Mouse (Mus musculus) midbrain, embryonic 14.5 days (tissue): ENCODE results near the gene Git2. TPM values are rescaled to one million over a fixed set of nuclear protein-coding genes. Genes with fewer than 3 reads are reported as not detected.

Experiments
- ATAC-seq: fragments of 200-750 bp; cut with Nextera tagmentation; 2 replicates; pipeline ENCODE4 v1.8.0; 2017; ENCODE audit warnings: moderate number of reproducible peaks, moderate library complexity; ENCODE audit not compliant: low FRiP score, low TSS enrichment
- DNase-seq: peaks from one replicate; pipeline ENCODE4 v3.0.0-alpha.2; 2015
- H3K27ac ChIP-seq: fragments of 300-500 bp; sonication (generic); replicated peaks from 2 replicates; pipeline ENCODE4 v1.5.1; 2014; ENCODE audit warnings: mild to moderate bottlenecking, low read depth, low read length, moderate library complexity
- H3K27me3 ChIP-seq: fragments of 300-500 bp; sonication (generic); 2 replicates; pipeline ENCODE4 v1.6.1; 2014; ENCODE audit warnings: low read length, control low read depth, mixed read lengths; ENCODE audit not compliant: control insufficient read depth, insufficient read depth
- H3K36me3 ChIP-seq: fragments of 300-500 bp; sonication (generic); 2 replicates; pipeline ENCODE4 v1.6.1; 2014; ENCODE audit warnings: low read length, control low read depth; ENCODE audit not compliant: control insufficient read depth, insufficient read depth
- H3K4me1 ChIP-seq: fragments of 300-500 bp; sonication (generic); 2 replicates; pipeline ENCODE4 v1.6.1; 2014; ENCODE audit warnings: mild to moderate bottlenecking, antibody characterized with exemption, low read length, control low read depth; ENCODE audit not compliant: control insufficient read depth, insufficient read depth
- H3K4me2 ChIP-seq: fragments of 300-500 bp; sonication (generic); 2 replicates; pipeline ENCODE4 v1.6.1; 2014; ENCODE audit warnings: mild to moderate bottlenecking, low read length, moderate library complexity
- H3K4me3 ChIP-seq: fragments of 300-500 bp; sonication (generic); replicated peaks from 2 replicates; pipeline ENCODE4 v1.5.1; 2014; ENCODE audit warnings: low read depth, low read length
- H3K9ac ChIP-seq: fragments of 300-500 bp; sonication (generic); replicated peaks from 2 replicates; pipeline ENCODE4 v1.6.1; 2014; ENCODE audit warnings: mild to moderate bottlenecking, low read length, moderate library complexity
- H3K9me3 ChIP-seq: fragments of 300-500 bp; sonication (generic); 2 replicates; pipeline ENCODE4 v1.6.1; 2016; ENCODE audit warnings: low read length, control low read depth, mixed read lengths; ENCODE audit not compliant: control insufficient read depth
- WGBS: fragments of 180-500 bp; shearing (Covaris S2); extraction: QIAGEN DNeasy Blood & Tissue Kit; methylation state at CpG from one replicate; pipeline ENCODE4 v1.1.7; 2014; 5-methylcytosine and 5-hydroxymethylcytosine counted together
- polyA plus RNA-seq: library from polyadenylated mRNA; unstranded; fragments of >200 nt; fragmentation: Nextera tagmentation; extraction: Ambion mirVana; gene quantifications from 2 replicates; pipeline ENCODE4 v1.2.1, GENCODE M21; 2014

Gene Git2
- polyA plus RNA-seq, 1 experiment from 2014 or later: 39.5 TPM

DNA sequence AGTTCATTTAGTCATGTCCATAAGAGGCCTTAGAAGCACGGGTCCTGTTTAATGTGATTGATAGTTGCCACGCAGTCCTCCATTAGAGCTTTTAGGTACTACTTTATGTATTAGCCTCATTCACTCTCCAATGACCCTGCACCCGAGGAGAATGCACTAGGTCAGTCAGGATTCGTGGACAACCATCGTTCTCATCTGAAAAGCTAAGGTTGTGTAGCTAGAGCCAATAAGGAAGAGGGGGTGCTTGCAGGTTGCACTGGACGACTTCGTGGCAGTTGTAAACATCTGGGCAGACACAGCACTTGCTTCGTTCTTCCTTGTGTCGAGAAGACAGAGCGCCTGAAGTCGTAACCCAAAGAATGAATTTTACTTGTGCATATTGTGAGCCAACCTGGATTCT is 1.5 kb downstream of the Git2 start:
- H3K4me1 ChIP-seq: peaks cover 29% of the 10 kb centered on the region
- H3K4me3 ChIP-seq: peak overlapping the region; percentile 97
- peak overlapping the region; percentile 96 for H3K9ac ChIP-seq
- no peaks in the 10 kb centered on the region for H3K36me3 ChIP-seq
- no peak for ATAC-seq
- no peak for DNase-seq
- H3K4me2 ChIP-seq: peak overlapping the region; percentile 94
- peak overlapping the region; percentile 95 for H3K27ac ChIP-seq
- H3K9me3 ChIP-seq: no peaks in the 10 kb centered on the region
- H3K27me3 ChIP-seq: no peaks in the 10 kb centered on the region
- 2% methylated on average over 11 of the region's 11 CpGs for WGBS

DNA sequence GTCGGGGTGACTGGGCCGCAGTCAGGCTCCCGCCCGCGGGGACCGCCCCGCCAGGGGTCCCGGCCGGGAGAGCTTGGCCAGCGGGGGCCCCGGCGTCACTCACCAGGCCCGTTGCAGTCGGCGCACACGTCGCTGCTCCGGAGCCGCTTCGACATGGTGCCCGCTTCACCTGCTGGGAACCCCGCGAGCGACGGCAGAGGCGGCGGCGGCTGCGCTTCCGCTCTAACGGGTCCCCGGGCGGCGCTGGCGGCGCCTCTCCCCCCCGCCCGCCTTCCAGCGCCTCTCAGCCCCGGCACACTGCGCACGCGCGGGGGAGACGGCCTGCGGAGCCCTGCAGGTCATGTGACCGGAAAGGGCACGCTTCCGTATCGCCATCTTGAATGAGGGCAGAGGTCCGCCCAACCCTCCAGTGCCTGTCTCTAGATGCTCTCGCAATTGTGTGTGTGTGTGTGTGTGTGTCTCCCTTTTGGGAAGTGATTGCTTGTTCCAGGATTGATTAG is 2.1 kb downstream of the Git2 start:
- Histone ChIP-seq H3K27ac (peak overlapping the region; percentile 95), H3K4me2 (peak overlapping the region; percentile 94), H3K4me1 (peaks cover 29% of the 10 kb centered on the region), H3K9ac (peak overlapping the region; percentile 96), H3K4me3 (peak overlapping the region; percentile 97), H3K27me3 (no peaks in the 10 kb centered on the region), H3K9me3 (no peaks in the 10 kb centered on the region), H3K36me3 (no peaks in the 10 kb centered on the region)
- DNase-seq (peak; percentile 99), ATAC-seq (peak; percentile 78)
- WGBS: under 1% methylated on average over 52 of the region's 52 CpGs

DNA sequence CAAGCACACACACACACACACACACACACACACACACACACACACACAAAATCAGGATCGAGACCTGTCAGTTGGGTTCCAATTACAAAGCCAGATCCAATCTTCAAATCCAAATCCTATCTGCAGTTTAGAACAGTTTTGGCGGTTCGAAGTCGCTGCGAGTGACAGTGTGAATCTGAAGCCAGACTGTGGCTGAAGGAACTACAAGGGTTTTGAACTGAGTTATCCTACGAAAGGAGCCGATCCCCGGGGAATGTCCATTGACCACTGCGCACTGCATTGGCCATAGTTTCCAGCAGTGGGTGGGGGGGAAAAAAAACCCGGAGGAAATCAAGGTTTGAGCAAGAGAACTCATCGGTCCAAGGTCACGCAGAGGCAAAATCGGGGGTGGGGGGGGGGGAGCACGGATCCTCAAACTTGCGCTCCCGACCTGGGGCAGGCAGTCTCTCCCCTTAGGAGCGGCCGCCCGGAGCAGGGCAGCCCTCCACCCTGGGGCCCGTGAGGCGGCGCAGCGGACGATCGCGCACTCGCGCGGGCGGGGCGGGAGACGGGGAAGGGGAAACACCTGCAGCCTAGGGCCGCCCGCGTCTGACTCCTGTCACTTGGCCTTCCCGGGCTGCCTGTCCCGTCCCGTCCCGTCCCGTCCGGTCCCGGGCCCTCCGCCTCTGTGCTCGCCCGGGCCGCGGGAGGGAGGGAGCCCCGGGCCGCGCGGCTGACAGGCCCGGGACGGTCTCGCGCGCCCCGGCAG is 2.7 kb downstream of the Git2 start:
- under 1% methylated on average over 50 of the region's 57 CpGs for WGBS
- Histone ChIP-seq H3K27ac (peak overlapping the region; percentile 95), H3K27me3 (no peaks in the 10 kb centered on the region), H3K36me3 (no peaks in the 10 kb centered on the region), H3K9me3 (no peaks in the 10 kb centered on the region), H3K4me3 (peak overlapping the region; percentile 97), H3K4me1 (peaks cover 25% of the 10 kb centered on the region), H3K9ac (peak overlapping the region; percentile 96), H3K4me2 (peak overlapping the region; percentile 94)
- DNase-seq: peak; percentile 62
- peak; percentile 54 for ATAC-seq

DNA sequence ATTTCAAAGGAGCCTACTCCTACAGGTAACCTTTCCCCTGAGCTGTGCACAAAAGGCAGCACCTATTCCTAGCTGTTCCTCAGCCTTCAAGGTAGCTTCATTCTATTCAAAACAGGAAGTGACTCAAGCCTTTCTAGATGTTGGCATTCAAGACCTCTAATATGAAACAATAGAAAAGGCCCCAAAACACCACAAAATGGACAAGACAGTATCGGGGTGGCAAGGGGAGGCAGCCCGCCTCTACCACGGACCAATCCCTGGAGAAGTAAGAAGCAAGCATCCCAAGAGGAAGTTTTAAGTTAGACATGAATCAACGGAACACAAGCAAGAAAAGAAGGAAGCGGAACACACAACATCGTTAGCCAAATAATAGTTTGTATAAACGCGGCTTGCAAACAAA is 3.5 kb downstream of the Git2 start:
- H3K9ac ChIP-seq: no peak overlapping the region
- H3K4me1 ChIP-seq: peaks cover 22% of the 10 kb centered on the region
- H3K27me3 ChIP-seq: no peaks in the 10 kb centered on the region
- H3K36me3 ChIP-seq: no peaks in the 10 kb centered on the region
- H3K27ac ChIP-seq: no peak overlapping the region
- WGBS: 86% methylated on average over 8 of the region's 8 CpGs
- H3K9me3 ChIP-seq: no peaks in the 10 kb centered on the region
- ATAC-seq (no peak), DNase-seq (no peak)
- H3K4me3 ChIP-seq: peak overlapping the region; percentile 97
- H3K4me2 ChIP-seq: peak overlapping the region; percentile 94

DNA sequence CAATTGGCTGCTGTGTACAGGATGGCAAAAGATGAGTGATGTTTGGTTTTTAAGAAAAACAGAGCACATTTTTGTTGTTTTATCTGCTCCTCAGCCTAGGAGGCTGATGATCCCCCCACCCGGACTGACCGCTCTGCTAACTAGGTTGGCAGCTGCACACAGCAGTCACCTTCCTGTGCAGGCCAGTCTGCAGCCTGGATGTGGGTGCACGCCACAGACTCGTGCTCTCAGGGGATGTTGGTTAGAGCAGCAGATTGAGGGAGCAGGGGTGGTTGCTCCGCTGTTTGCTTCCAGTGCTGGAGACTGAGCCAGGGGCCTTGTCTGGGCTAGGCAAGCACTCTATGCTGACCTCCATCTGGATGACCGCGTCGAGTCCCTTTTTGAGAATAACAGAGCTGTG is 5.5 kb downstream of the Git2 start:
- ATAC-seq (no peak), DNase-seq (no peak)
- Histone ChIP-seq H3K9ac (peak overlapping the region; percentile 20; the same call in 1 of the 2 replicates), H3K36me3 (peaks cover 11% of the 10 kb centered on the region), H3K4me3 (no peak overlapping the region), H3K4me1 (peaks cover 9% of the 10 kb centered on the region), H3K27me3 (no peaks in the 10 kb centered on the region), H3K4me2 (no peak overlapping the region), H3K9me3 (no peaks in the 10 kb centered on the region), H3K27ac (no peak overlapping the region)
- 93% methylated on average over 8 of the region's 8 CpGs for WGBS

DNA sequence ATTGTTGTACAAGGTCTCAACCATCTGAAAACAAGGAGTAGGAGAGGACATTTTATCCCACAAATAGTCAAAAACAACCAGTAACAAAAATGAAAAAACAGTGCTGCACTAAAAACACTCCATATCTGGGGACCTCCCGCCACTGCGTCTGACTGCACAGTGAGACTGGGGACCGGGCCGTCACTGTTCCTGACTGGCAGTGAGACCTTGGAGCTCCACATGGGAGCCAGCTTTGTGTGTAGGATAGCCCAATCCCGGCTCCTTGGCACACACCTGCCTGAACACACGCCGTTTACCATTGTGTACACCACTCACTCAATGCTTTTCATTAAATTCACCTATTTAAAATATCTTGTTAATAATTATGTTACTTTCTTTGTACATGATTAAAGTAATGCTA is 8.1 kb downstream of the Git2 start:
- Histone ChIP-seq H3K4me1 (peaks cover 7% of the 10 kb centered on the region), H3K9me3 (no peaks in the 10 kb centered on the region), H3K4me3 (no peak overlapping the region), H3K4me2 (no peak overlapping the region), H3K27ac (no peak overlapping the region), H3K9ac (no peak overlapping the region), H3K27me3 (no peaks in the 10 kb centered on the region), H3K36me3 (peaks cover 36% of the 10 kb centered on the region)
- no peak for DNase-seq
- WGBS: 91% methylated on average over 7 of the region's 7 CpGs
- no peak for ATAC-seq

DNA sequence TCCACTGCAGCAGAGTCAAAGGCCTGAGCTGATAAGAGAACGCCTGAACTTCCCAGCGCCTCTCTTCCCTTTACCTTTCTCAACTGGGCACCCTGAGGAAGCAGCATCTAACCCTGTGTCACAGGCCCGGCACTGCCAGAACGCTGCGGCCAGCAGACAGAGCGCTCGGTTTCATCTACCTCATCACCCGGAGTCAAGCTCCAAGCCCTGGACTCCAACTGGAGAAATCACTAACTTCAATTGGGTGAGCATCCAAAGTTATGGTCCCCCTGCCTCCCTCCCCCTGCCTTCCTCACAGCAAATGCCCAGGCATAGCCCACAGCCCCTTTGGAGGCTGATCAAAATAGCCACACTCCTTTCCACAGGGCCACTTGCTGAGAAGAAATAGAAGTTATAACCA is 8.6 kb downstream of the Git2 start:
- H3K4me1 ChIP-seq: peaks cover 2% of the 10 kb centered on the region
- H3K9ac ChIP-seq: no peak overlapping the region
- ATAC-seq (no peak), DNase-seq (no peak)
- no peak overlapping the region for H3K4me3 ChIP-seq
- H3K9me3 ChIP-seq: no peaks in the 10 kb centered on the region
- H3K4me2 ChIP-seq: no peak overlapping the region
- no peaks in the 10 kb centered on the region for H3K27me3 ChIP-seq
- no peak overlapping the region for H3K27ac ChIP-seq
- 94% methylated on average over 8 of the region's 8 CpGs for WGBS
- peaks cover 41% of the 10 kb centered on the region for H3K36me3 ChIP-seq

DNA sequence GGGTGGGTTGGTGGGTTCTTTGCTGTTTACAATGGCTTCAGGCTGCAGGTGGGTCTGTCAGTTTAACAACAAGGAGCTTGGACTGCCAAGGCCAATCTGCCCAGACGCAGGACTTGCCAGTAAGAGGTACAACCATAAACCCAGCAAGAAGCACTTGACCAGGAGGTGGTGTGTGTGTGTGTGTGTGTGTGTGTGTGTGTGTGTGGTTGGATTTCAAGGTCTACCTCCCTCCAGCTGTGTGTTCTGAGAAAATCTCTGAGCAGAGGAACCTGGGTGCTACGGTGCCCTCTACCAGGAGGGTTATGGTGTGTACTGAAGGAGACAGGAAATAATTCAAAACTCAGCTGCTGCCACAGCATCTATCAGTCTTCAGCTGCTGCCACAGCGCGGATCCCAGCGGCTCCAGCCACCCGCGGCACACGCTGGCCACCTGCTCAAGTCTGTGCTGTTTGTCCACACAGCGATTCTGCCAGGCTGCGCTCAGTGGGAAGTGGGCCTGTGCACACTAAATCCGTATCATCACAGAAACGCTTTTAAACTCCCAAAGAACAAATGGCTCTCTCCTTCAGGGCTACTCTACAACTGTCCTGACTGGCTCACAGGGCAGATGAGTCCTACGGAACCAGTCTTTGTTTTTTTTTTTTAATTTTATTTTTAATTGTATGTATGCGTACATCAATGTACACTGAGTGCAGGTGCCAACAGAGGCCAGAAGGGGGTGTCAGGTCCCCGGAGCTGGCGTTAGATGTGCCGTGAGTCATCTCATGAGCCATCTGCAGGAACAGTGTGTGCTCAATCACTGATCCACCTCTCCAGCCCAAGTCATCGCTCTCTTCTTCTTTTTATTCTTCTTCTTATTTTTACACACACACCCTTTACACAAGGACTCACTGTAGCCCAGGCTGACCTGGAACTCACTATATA is 10.2 kb downstream of the Git2 start:
- peaks cover 53% of the 10 kb centered on the region for H3K36me3 ChIP-seq
- no peak overlapping the region for H3K4me3 ChIP-seq
- H3K27me3 ChIP-seq: no peaks in the 10 kb centered on the region
- H3K9me3 ChIP-seq: no peaks in the 10 kb centered on the region
- no peak for DNase-seq
- no peaks in the 10 kb centered on the region for H3K4me1 ChIP-seq
- H3K9ac ChIP-seq: no peak overlapping the region
- H3K4me2 ChIP-seq: no peak overlapping the region
- WGBS: 90% methylated on average over 18 of the region's 18 CpGs
- H3K27ac ChIP-seq: no peak overlapping the region
- no peak for ATAC-seq
